Comparison of ENCODE assay signal across 8 mouse cellular contexts in genomic region chr14:20479291-20480194, GRCm38 (mm10). TPM values are rescaled to one million over a fixed set of nuclear protein-coding genes. Genes with fewer than 3 reads are reported as not detected.
DNase-seq lines count a peak whose midpoint lies in the region; ATAC-seq and TF ChIP-seq lines count a peak whose summit lies in the region.

TSS of gene Anxa7 (minus strand) at chr14:20480133.

- H3K27ac ChIP-seq in forebrain, embryonic 14.5 days (ENCODE audit: low read depth, low read length): no peak within 1 kb of the TSS
- peak within 1 kb of the TSS; percentile 9; the same call in 1 of the 2 replicates for H3K27ac ChIP-seq in olfactory bulb, adult 2 months (ENCODE audit: insufficient read depth, low read depth, low read length)
- peak within 1 kb of the TSS; percentile 64 for H3K27ac ChIP-seq in thymus, adult 2 months (ENCODE audit: control insufficient read depth, insufficient read depth, low read length)

- DNase-seq in ES-CJ7 (ENCODE audit: low read depth, low spot score): peak; percentile 93
- peak; percentile 64 for DNase-seq in cerebellum, adult 11 months
- DNase-seq in forebrain, embryonic 14.5 days (ENCODE audit: low spot score): peak; percentile 61
- peak; percentile 75 to 76 for DNase-seq in heart, postnatal 14 days
- DNase-seq in layer of hippocampus, adult 18-20 months (ENCODE audit: low spot score in 2 of 2): peak; percentile 59 to 75
- DNase-seq in lung, adult 2 months: peak; percentile 87
- DNase-seq in thymus, adult 2 months: peak; percentile 82

- H3K9ac ChIP-seq in forebrain, embryonic 14.5 days (ENCODE audit: low read length): peak within 1 kb of the TSS; percentile 69

- no peak for TF ChIP-seq CTCF in lung, adult 2 months (IDR thresholded peaks at IDR 0.05; ENCODE audit: insufficient read depth, low read length)
- TF ChIP-seq CTCF in olfactory bulb, adult 2 months (IDR thresholded peaks at IDR 0.05; ENCODE audit: insufficient read depth, low read depth, low read length): no peak
- peak; percentile 10; the same call in 1 of the 2 replicates for TF ChIP-seq CTCF in thymus, adult 2 months (IDR thresholded peaks at IDR 0.05; ENCODE audit: borderline replicate concordance, control insufficient read depth, extremely low read depth, insufficient read depth, low read length, poor library complexity)

- peak; percentile 95; the same call in 1 of the 2 replicates for TF ChIP-seq POLR2A in lung, adult 2 months (IDR thresholded peaks at IDR 0.05; ENCODE audit: borderline replicate concordance, extremely low read depth, low read depth, low read length)
- peak; percentile 23; the same call in 1 of the 2 replicates for TF ChIP-seq POLR2A in olfactory bulb, adult 2 months (IDR thresholded peaks at IDR 0.05; ENCODE audit: insufficient read depth, low read depth, low read length)
- TF ChIP-seq POLR2A in thymus, adult 2 months (IDR thresholded peaks at IDR 0.05; ENCODE audit: control insufficient read depth, extremely low read depth, insufficient read depth, low read length, poor library complexity): no peak; the same call in 1 of the 2 replicates

- peak within 1 kb of the TSS; percentile 59 for H3K4me3 ChIP-seq in forebrain, embryonic 14.5 days (ENCODE audit: low read depth, low read length)
- peak within 1 kb of the TSS; percentile 91 for H3K4me3 ChIP-seq in lung, adult 2 months (replicated peaks; ENCODE audit: extremely low read depth, low read depth, low read length)
- H3K4me3 ChIP-seq in olfactory bulb, adult 2 months (ENCODE audit: insufficient read depth, low read depth, low read length): peak within 1 kb of the TSS; percentile 91
- peak within 1 kb of the TSS; percentile 100 for H3K4me3 ChIP-seq in thymus, adult 2 months (ENCODE audit: control insufficient read depth, insufficient read depth, low read length)

- intact Hi-C loops in heart, postnatal 14 days (cut with DNase I): loop anchor here (1.0 to 5.0 kb wide), 2 partner anchors 58 to 67 kb away; partner anchors contain the start of gene Ppp3cb

- H3K4me1 ChIP-seq in forebrain, embryonic 14.5 days (ENCODE audit: control insufficient read depth, insufficient read depth, low read length): peaks cover 4% of the 10 kb centered on the region
- H3K4me1 ChIP-seq in lung, adult 2 months (ENCODE audit: control insufficient read depth, insufficient read depth, low read length): peaks cover 5% of the 10 kb centered on the region
- H3K4me1 ChIP-seq in olfactory bulb, adult 2 months (ENCODE audit: control insufficient read depth, insufficient read depth, low read length): no peaks in the 10 kb centered on the region
- peaks cover 7% of the 10 kb centered on the region; the same call in 1 of the 2 replicates for H3K4me1 ChIP-seq in thymus, adult 2 months (replicated peaks; ENCODE audit: control insufficient read depth, insufficient read depth, low read length)

- WGBS in forebrain, embryonic 14.5 days: 1% methylated on average over 48 of the region's 48 CpGs
- whole genome bisulfite sequencing in lung, adult 2 months: under 1% methylated on average over 48 of the region's 48 CpGs
- WGBS in olfactory bulb, adult 2 months: 1% methylated on average over 48 of the region's 48 CpGs
- WGBS in thymus, adult 2 months: under 1% methylated on average over 48 of the region's 48 CpGs

- H3K36me3 ChIP-seq in forebrain, embryonic 14.5 days (ENCODE audit: control insufficient read depth, insufficient read depth, low read length): peaks cover 6% of the 10 kb centered on the region
- peaks cover 3% of the 10 kb centered on the region for H3K36me3 ChIP-seq in thymus, adult 2 months (ENCODE audit: control insufficient read depth, insufficient read depth, low read length)

- peak within 1 kb of the TSS; percentile 90 for H3K4me2 ChIP-seq in forebrain, embryonic 14.5 days (ENCODE audit: low read length)

- no peaks in the 10 kb centered on the region for H3K9me3 ChIP-seq in forebrain, embryonic 14.5 days (replicated peaks; ENCODE audit: control insufficient read depth, low read length)

- no peaks in the 10 kb centered on the region for H3K27me3 ChIP-seq in forebrain, embryonic 14.5 days (replicated peaks; ENCODE audit: control insufficient read depth, insufficient read depth, low read length)
- no peaks in the 10 kb centered on the region for H3K27me3 ChIP-seq in thymus, adult 2 months (ENCODE audit: control insufficient read depth, insufficient read depth, low read length)

- ATAC-seq in forebrain, embryonic 14.5 days: peak; percentile 85

RNA-seq across cellular contexts. Expression of gene Anxa7, which starts in this region (rescaled TPM):
- 12.3 and 14.8 TPM in 2 replicates for polyA plus RNA-seq in forebrain, embryonic 14.5 days (2014; fragmentation: Nextera tagmentation; extraction: Ambion mirVana)
- 10 to 100 TPM; 50.0 to 61.0 TPM for total RNA-seq in heart, postnatal 14 days (2021)
- total RNA-seq in layer of hippocampus, adult 18-20 months (2021): 10 to 100 TPM; 74.3 to 74.7 TPM
- polyA plus RNA-seq in lung, adult 2 months (2012; rRNA removed): 83.1 and 88.9 TPM in 2 replicates
- polyA plus RNA-seq in olfactory bulb, adult 2 months (2012; ENCODE audit: insufficient read depth, insufficient read length, low replicate concordance, missing spikeins): not detected in 2 replicates
- 82.2 and 91.8 TPM in 2 replicates for polyA plus RNA-seq in thymus, adult 2 months (2012; rRNA removed)
